Mouse (Mus musculus) forebrain, embryonic 16.5 days (tissue): ENCODE measurements around the gene Olfr434. TPM values are rescaled to one million over a fixed set of nuclear protein-coding genes. Genes with fewer than 3 reads are reported as not detected.
"Not testable (repeated sequence)": the region's sequence is repeated elsewhere in the genome, so short reads cannot be mapped to it uniquely, and the experiment has no call there.

Experiments
- ATAC-seq: fragments of 200-750 bp; cut with Nextera tagmentation; 2 replicates; pipeline ENCODE4 v1.8.0; 2017; ENCODE audit warnings: mild to moderate bottlenecking, moderate library complexity
- H3K27ac ChIP-seq: fragments of 300-500 bp; sonication (generic); 2 replicates; pipeline ENCODE4 v1.5.1; 2014; ENCODE audit warnings: low read length, control low read depth
- H3K27me3 ChIP-seq: fragments of 300-500 bp; sonication (generic); replicated peaks from 2 replicates; pipeline ENCODE4 v1.6.1; 2014; ENCODE audit warnings: low read length; ENCODE audit not compliant: control insufficient read depth, insufficient read depth
- H3K36me3 ChIP-seq: fragments of 300-500 bp; sonication (generic); 2 replicates; pipeline ENCODE4 v1.6.1; 2014; ENCODE audit not compliant: control insufficient read depth, insufficient read depth
- H3K4me1 ChIP-seq: fragments of 300-500 bp; sonication (generic); replicated peaks from 2 replicates; pipeline ENCODE4 v1.6.1; 2014; ENCODE audit warnings: low read length; ENCODE audit not compliant: control insufficient read depth, insufficient read depth
- H3K4me2 ChIP-seq: fragments of 300-500 bp; sonication (generic); 2 replicates; pipeline ENCODE4 v1.6.1; 2014; ENCODE audit warnings: mild to moderate bottlenecking, low read length, control low read depth
- H3K4me3 ChIP-seq: fragments of 300-500 bp; sonication (generic); replicated peaks from 2 replicates; pipeline ENCODE4 v1.5.1; 2014; ENCODE audit warnings: mild to moderate bottlenecking, low read length, control low read depth
- H3K9ac ChIP-seq: fragments of 300-500 bp; sonication (generic); replicated peaks from 2 replicates; pipeline ENCODE4 v1.6.1; 2014; ENCODE audit warnings: low read depth, low read length, control low read depth
- H3K9me3 ChIP-seq: fragments of 300-500 bp; sonication (generic); 2 replicates; pipeline ENCODE4 v1.6.1; 2016; ENCODE audit warnings: low read length; ENCODE audit not compliant: control insufficient read depth
- WGBS: fragments of 180-500 bp; shearing (Covaris S2); extraction: QIAGEN DNeasy Blood & Tissue Kit; methylation state at CpG from one replicate; pipeline ENCODE4 v1.1.7; 2014; 5-methylcytosine and 5-hydroxymethylcytosine counted together
- polyA plus RNA-seq: library from polyadenylated mRNA; unstranded; fragments of >200 nt; fragmentation: Nextera tagmentation; extraction: Ambion mirVana; gene quantifications from 2 replicates; pipeline ENCODE4 v1.2.1, GENCODE M21; 2015

The Olfr434 gene
- polyA plus RNA-seq, 1 experiment from 2014 or later: not detected

GRCm38 (mm10) chr6:43205355-43205754 is 7.5 kb upstream of the Olfr434 start:
- H3K27ac ChIP-seq: no peak overlapping the region
- no peaks in the 10 kb centered on the region for H3K27me3 ChIP-seq
- H3K4me2 ChIP-seq: no peak overlapping the region
- no peaks in the 10 kb centered on the region for H3K36me3 ChIP-seq
- H3K9ac ChIP-seq: no peak overlapping the region
- no peak for ATAC-seq
- WGBS: 16% methylated on average over 2 of the region's 2 CpGs
- H3K4me1 ChIP-seq: no peaks in the 10 kb centered on the region
- H3K4me3 ChIP-seq: no peak overlapping the region
- H3K9me3 ChIP-seq: no peaks in the 10 kb centered on the region

DNA sequence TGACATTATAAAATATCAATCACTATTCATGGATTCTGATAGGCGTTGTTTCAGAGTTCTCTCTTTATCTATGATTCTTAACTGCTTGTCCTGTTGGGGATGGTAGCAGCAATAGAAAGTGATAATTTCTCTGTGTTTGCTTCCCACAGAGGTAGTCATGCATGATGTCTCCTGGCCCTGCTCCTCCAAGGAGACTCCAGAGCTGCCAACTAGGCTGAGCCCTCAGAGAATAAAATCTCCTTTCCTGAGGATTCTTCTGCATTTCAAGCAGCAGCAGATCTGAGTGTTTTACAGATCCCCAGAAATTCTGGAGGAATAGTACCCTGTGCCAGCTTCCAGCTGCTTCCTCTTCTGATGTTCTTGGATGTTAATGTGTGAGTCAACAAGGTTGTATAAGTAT is 18.4 kb downstream of the Olfr434 start, which contains the start of gene Olfr47:
Gene Olfr47 (plus strand): TSS at position 275 of the 400 bp plus-strand sequence.
- not testable (repeated sequence) for H3K27ac ChIP-seq, H3K9me3 ChIP-seq, H3K27me3 ChIP-seq, H3K4me2 ChIP-seq, H3K4me1 ChIP-seq, H3K36me3 ChIP-seq, H3K4me3 ChIP-seq, ATAC-seq, H3K9ac ChIP-seq
- WGBS: 79% methylated on average over 1 of the region's 1 CpGs

DNA sequence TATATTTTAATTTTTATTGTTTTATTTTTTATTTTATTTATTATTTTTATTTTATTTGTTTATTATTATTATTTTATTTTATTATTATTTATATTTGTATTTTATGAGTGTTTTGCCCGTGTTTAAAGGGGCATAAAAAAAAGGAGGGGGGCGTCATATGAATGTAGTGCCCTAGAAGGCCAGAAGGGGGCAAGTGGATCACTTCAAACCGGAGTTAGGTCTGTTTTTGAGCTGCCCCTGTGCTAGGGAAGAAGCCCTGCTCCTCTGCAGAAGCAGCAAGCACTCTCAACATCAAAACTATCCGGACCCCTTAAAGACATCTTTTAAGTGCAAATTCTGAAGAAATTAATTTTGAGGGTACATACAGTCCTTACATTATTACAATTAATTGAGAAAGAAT is 29.2 kb downstream of the Olfr434 start:
- Histone ChIP-seq H3K9me3 (no peaks in the 10 kb centered on the region), H3K4me1 (no peaks in the 10 kb centered on the region), H3K4me2 (no peak overlapping the region), H3K36me3 (no peaks in the 10 kb centered on the region), H3K4me3 (no peak overlapping the region), H3K9ac (no peak overlapping the region), H3K27ac (no peak overlapping the region), H3K27me3 (no peaks in the 10 kb centered on the region)
- 19% methylated on average over 4 of the region's 4 CpGs for WGBS
- ATAC-seq: no peak

- Histone ChIP-seq H3K4me1 (no peaks in the 10 kb centered on the region), H3K9me3 (no peaks in the 10 kb centered on the region), H3K27ac (no peak overlapping the region), H3K4me2 (no peak overlapping the region), H3K4me3 (no peak overlapping the region), H3K36me3 (no peaks in the 10 kb centered on the region), H3K27me3 (no peaks in the 10 kb centered on the region), H3K9ac (no peak overlapping the region)
- ATAC-seq: no peak
- WGBS: 67% methylated on average over 3 of the region's 3 CpGs
Measured at GRCm38 (mm10) chr6:43247396-43247795, 34.6 kb downstream of the Olfr434 start.

GRCm38 (mm10) chr6:43252994-43253393 is 40.2 kb downstream of the Olfr434 start:
- H3K27me3 ChIP-seq: no peaks in the 10 kb centered on the region
- no peak overlapping the region for H3K9ac ChIP-seq
- WGBS: 97% methylated on average over 1 of the region's 1 CpGs
- no peaks in the 10 kb centered on the region for H3K9me3 ChIP-seq
- no peak overlapping the region for H3K4me2 ChIP-seq
- no peaks in the 10 kb centered on the region for H3K36me3 ChIP-seq
- ATAC-seq: no peak
- H3K27ac ChIP-seq: no peak overlapping the region
- H3K4me1 ChIP-seq: no peaks in the 10 kb centered on the region
- H3K4me3 ChIP-seq: no peak overlapping the region

GRCm38 (mm10) chr6:43254193-43254926 is 41.5 kb downstream of the Olfr434 start:
- Histone ChIP-seq H3K4me1 (no peaks in the 10 kb centered on the region), H3K27me3 (no peaks in the 10 kb centered on the region), H3K4me3 (no peak overlapping the region), H3K27ac (no peak overlapping the region), H3K4me2 (no peak overlapping the region), H3K9ac (no peak overlapping the region), H3K36me3 (no peaks in the 10 kb centered on the region), H3K9me3 (no peaks in the 10 kb centered on the region)
- ATAC-seq: no peak
- 71% methylated on average over 7 of the region's 7 CpGs for WGBS

GRCm38 (mm10) chr6:43260756-43261155 is 47.9 kb downstream of the Olfr434 start:
- Histone ChIP-seq H3K27me3 (0 out of 2 replicates have a peak, but pooled peaks cover 6% of the 10 kb centered on the region), H3K27ac (no peak overlapping the region), H3K4me2 (no peak overlapping the region), H3K4me1 (peaks cover 7% of the 10 kb centered on the region), H3K9ac (no peak overlapping the region), H3K4me3 (no peak overlapping the region), H3K9me3 (no peaks in the 10 kb centered on the region), H3K36me3 (no peaks in the 10 kb centered on the region)
- 71% methylated on average over 2 of the region's 2 CpGs for WGBS
- ATAC-seq: no peak

DNA sequence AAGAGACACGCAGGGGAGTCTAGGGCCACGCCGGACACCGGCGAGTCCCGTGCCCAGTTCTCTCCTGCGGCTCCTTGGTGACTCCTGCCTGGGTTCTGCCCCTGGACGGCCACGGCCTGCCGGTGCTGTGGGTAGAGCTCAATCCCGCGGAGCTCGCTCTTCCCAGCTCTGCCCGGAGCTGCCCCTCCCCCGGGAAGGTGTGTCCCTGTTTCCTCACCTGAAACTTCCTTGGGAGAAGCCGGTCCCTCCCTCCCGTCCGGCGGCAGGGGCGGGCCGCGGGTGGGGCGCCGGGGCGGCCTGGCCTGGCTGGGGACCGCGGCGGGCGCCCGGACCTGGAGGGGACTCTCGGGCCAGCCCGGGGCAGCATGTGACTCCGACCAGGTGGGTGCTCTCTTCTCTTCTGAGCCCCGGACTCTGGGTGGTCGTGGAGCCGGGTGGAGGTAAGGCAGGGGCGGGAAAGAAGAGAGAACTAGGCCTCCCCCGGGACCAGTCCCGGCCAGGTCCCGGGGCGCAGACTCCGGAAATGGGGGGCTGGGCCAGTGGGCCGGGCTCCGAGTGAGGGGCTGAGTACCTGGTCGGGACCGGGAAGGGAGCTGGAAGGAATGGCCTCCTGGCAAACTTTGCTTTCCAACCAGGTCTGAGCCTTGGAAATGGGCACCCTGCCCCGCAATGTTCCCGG is 52.7 kb downstream of the Olfr434 start, which contains the start of gene Arhgef5:
Gene Arhgef5 (plus strand): TSS at position 220 of the 679 bp plus-strand sequence.
- peaks cover 19% of the 10 kb centered on the region for H3K27me3 ChIP-seq
- H3K4me3 ChIP-seq: peak within 1 kb of the TSS; percentile 50
- peaks cover 13% of the 10 kb centered on the region for H3K4me1 ChIP-seq
- peak within 1 kb of the TSS; percentile 82 for H3K4me2 ChIP-seq
- ATAC-seq: peak; percentile 72
- H3K27ac ChIP-seq: no peak within 1 kb of the TSS
- 0% methylated on average over 38 of the region's 48 CpGs for WGBS
- H3K9me3 ChIP-seq: no peaks in the 10 kb centered on the region
- peak within 1 kb of the TSS; percentile 58 for H3K9ac ChIP-seq
- H3K36me3 ChIP-seq: no peaks in the 10 kb centered on the region

DNA sequence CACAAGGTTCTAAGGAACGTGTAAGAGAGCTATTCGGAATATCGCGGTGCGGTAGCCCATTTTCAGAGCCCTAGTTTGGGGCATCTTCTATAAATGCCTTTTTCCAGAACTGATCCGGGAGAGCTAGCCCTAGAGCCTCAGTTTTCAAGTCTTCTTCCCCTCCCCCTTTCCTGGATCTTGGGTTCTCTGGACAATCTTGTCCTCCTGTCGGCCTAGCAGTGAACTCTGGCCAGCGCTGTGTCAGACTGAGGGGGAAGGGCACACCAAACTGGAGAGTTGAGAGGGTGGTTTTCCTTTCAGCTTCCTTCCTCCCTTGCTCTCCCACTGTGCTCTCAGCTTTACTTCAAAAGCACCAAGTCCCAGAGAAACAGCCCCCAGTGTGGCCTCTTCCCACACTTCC is 53.5 kb downstream of the Olfr434 start:
- Histone ChIP-seq H3K4me2 (peak overlapping the region; percentile 82), H3K4me3 (peak overlapping the region; percentile 50), H3K9ac (no peak overlapping the region), H3K9me3 (no peaks in the 10 kb centered on the region), H3K4me1 (peaks cover 13% of the 10 kb centered on the region), H3K36me3 (no peaks in the 10 kb centered on the region), H3K27me3 (peaks cover 19% of the 10 kb centered on the region), H3K27ac (no peak overlapping the region)
- 0 out of 2 replicates have a peak, but pooled peaks have one; percentile 10 for ATAC-seq
- 10% methylated on average over 8 of the region's 8 CpGs for WGBS
